Mouse (Mus musculus) heart, embryonic 13.5 days (tissue): ENCODE results near the gene Copg1. TPM values are rescaled to one million over a fixed set of nuclear protein-coding genes. Genes with fewer than 3 reads are reported as not detected.

Experiments
- ATAC-seq: fragments of 200-750 bp; cut with Nextera tagmentation; 2 replicates; pipeline ENCODE4 v1.8.0; 2017; ENCODE audit warnings: moderate TSS enrichment; ENCODE audit not compliant: insufficient number of reproducible peaks, low FRiP score, low TSS enrichment; ENCODE audit errors: extremely low read depth
- H3K27ac ChIP-seq: fragments of 300-500 bp; sonication (generic); replicated peaks from 2 replicates; pipeline ENCODE4 v1.5.1; 2015; ENCODE audit warnings: moderate library complexity, mild to moderate bottlenecking, inconsistent platforms
- H3K27me3 ChIP-seq: fragments of 300-500 bp; sonication (generic); replicated peaks from 2 replicates; pipeline ENCODE4 v1.6.1; 2015; ENCODE audit warnings: mild to moderate bottlenecking, inconsistent platforms
- H3K36me3 ChIP-seq: fragments of 300-500 bp; sonication (generic); 2 replicates; pipeline ENCODE4 v1.6.1; 2015; ENCODE audit warnings: mild to moderate bottlenecking, inconsistent platforms
- H3K4me1 ChIP-seq: fragments of 300-500 bp; sonication (generic); 2 replicates; pipeline ENCODE4 v1.6.1; 2015; ENCODE audit warnings: inconsistent platforms
- H3K4me2 ChIP-seq: fragments of 300-500 bp; sonication (generic); 2 replicates; pipeline ENCODE4 v1.6.1; 2015; ENCODE audit warnings: inconsistent platforms, mild to moderate bottlenecking, moderate library complexity
- H3K4me3 ChIP-seq: fragments of 300-500 bp; sonication (generic); 2 replicates; pipeline ENCODE4 v1.5.1; 2015; ENCODE audit warnings: moderate library complexity, mild to moderate bottlenecking, inconsistent platforms
- H3K9ac ChIP-seq: fragments of 300-500 bp; sonication (generic); 2 replicates; pipeline ENCODE4 v1.6.1; 2015; ENCODE audit warnings: inconsistent platforms, mild to moderate bottlenecking, moderate library complexity
- H3K9me3 ChIP-seq: fragments of 300-500 bp; sonication (generic); 2 replicates; pipeline ENCODE4 v1.6.1; 2016; ENCODE audit warnings: inconsistent platforms
- WGBS: fragments of 180-500 bp; shearing (Covaris S2); methylation state at CpG from one replicate; pipeline ENCODE4 v1.1.7; 2015; ENCODE audit warnings: mixed read lengths; 5-methylcytosine and 5-hydroxymethylcytosine counted together
- polyA plus RNA-seq: library from polyadenylated mRNA; unstranded; fragments of >200 nt; fragmentation: Nextera tagmentation; extraction: Ambion mirVana; gene quantifications from 2 replicates; pipeline ENCODE4 v1.2.1, GENCODE M21; 2015

The Copg1 gene
- 120 TPM in 2 replicates for polyA plus RNA-seq

DNA sequence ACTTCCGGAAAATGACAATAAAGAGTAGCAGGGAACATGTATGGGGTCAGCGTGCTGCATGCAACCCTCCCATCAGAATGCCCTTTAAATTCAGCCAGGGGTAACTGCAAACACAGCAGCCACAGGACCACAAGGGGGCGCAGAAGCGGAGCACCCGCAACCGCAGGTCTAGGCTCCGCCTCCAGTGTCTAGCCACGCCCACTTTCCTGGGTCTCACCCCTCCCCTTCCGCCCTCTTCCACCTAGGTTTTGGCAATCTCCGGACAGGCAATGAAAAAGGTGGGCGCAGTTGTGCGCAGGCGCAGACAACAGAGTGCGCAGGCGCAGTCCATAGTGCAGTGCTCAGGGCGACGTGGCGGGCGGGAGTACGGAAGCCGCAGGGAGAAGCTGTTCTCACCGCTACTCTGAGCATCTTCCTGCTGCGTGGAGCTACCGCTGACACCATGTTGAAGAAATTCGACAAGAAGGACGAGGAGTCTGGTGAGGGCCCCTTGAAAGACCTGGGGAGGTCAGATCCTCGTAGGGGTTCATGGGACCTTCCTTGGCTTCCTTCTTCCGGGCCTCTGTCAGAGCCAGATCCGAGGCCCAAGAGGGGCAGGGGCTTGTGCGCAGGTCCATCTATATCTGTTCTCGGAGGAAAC lies at the start of gene Copg1:
Gene Copg1 (plus strand): TSS at position 221 of the 640 bp plus-strand sequence.
- Histone ChIP-seq H3K27me3 (no peaks in the 10 kb centered on the region), H3K4me3 (peak within 1 kb of the TSS; percentile 83), H3K4me2 (peak within 1 kb of the TSS; percentile 80), H3K27ac (peak within 1 kb of the TSS; percentile 83), H3K36me3 (peaks cover 41% of the 10 kb centered on the region), H3K9ac (peak within 1 kb of the TSS; percentile 96), H3K9me3 (no peaks in the 10 kb centered on the region), H3K4me1 (peaks cover 13% of the 10 kb centered on the region)
- WGBS = under 1% methylated on average over 31 of the region's 31 CpGs
- ATAC-seq = peak; percentile 98

DNA sequence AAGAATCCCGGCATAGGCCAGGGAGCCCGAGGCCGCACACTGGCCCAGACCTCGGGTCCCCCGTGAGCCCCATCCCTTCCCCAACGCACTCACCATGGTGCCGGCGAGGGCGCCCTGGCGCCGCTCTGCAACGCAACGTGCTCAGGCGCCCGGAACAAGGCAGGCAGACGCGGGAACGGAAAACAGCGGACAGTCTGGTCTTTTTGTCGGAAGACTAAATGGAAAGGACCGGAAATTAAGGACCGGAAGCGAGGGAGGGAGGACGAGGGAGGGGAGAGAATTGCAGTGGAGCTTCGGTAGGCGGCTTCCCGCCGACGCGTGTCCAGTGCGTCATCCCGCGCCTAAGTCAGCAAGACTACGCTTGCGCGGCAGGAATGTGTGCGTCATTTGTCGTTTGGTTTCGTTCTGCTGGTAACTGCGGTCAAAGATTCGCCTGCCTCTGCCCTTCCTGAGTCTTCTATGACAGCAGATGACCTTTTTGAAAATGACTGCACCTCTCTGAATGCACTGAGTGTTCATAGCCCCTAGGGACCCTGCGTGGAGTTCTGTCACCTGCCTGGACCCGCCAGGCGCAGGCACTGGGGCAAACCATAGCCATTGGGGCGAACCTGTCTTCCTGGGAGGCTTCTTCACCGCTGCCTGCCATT lies 48.9 kb upstream of the Copg1 start, which contains the start of gene Isy1:
Gene Isy1 (minus strand): TSS at position 248 of the 647 bp plus-strand sequence.
- Histone ChIP-seq H3K4me2 (peak within 1 kb of the TSS; percentile 87), H3K9ac (peak within 1 kb of the TSS; percentile 94), H3K4me3 (peak within 1 kb of the TSS; percentile 87), H3K4me1 (peaks cover 18% of the 10 kb centered on the region), H3K27me3 (no peaks in the 10 kb centered on the region), H3K27ac (peak within 1 kb of the TSS; percentile 97), H3K9me3 (no peaks in the 10 kb centered on the region), H3K36me3 (peaks cover 53% of the 10 kb centered on the region)
- under 1% methylated on average over 46 of the region's 46 CpGs for WGBS
- peak; percentile 84 for ATAC-seq

DNA sequence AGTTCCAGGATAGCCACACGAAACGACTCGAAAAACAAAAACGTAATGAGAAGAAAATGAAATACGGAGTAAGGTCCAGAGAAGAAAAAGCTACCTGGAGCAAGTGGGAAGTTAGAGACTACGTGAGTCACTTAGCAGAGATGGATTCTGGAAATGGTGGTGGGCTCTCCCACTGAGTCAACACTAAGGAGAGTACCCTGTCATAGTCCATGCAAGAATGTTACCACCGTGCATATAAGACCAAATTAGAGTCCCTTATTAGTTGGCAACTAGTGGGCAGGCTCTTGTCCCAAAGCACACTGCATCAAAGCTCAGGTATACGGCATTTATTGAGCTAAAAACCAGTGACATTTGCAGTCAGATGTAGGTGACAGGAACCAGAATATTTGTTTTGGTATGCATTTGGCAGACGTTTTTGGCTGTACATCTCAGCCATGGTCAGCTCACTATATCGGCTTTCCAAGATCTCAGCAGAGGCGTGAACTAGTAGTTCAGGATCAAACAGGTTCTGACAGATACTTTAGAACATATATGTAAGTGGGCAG lies 47.7 kb upstream of the Copg1 start:
- no peak for ATAC-seq
- Histone ChIP-seq H3K4me3 (peak overlapping the region; percentile 87; the same call in 1 of the 2 replicates), H3K27me3 (no peaks in the 10 kb centered on the region), H3K9ac (peak overlapping the region; percentile 94; the same call in 1 of the 2 replicates), H3K27ac (0 out of 2 replicates have a peak overlapping the region, but pooled peaks have one; percentile 97), H3K4me2 (peak overlapping the region; percentile 87), H3K4me1 (peaks cover 18% of the 10 kb centered on the region), H3K9me3 (no peaks in the 10 kb centered on the region), H3K36me3 (peaks cover 53% of the 10 kb centered on the region)
- 55% methylated on average over 11 of the region's 11 CpGs for WGBS

DNA sequence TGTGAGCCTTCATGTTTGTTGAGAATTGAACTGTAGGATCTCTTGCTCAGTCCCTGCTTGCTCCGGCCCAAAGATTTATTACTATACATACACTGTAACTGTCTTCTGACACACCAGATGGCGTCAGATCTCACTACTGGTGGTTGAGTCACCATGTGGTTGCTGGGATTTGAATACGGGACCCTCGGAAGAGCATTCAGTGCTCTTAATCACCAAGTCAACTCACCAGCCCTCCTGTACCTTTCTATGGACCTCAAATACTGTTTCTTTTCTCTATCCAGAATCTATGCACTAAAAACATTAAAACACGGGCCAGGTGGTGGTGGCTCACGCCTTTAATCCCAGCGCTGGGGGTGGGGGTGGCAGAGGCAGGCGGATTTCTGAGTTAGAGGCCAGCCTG lies 46.0 kb upstream of the Copg1 start:
- Histone ChIP-seq H3K4me2 (no peak overlapping the region), H3K27me3 (no peaks in the 10 kb centered on the region), H3K4me3 (no peak overlapping the region), H3K9me3 (no peaks in the 10 kb centered on the region), H3K4me1 (peaks cover 18% of the 10 kb centered on the region), H3K9ac (no peak overlapping the region), H3K36me3 (peaks cover 52% of the 10 kb centered on the region), H3K27ac (no peak overlapping the region)
- WGBS = 80% methylated on average over 8 of the region's 8 CpGs
- no peak for ATAC-seq

DNA sequence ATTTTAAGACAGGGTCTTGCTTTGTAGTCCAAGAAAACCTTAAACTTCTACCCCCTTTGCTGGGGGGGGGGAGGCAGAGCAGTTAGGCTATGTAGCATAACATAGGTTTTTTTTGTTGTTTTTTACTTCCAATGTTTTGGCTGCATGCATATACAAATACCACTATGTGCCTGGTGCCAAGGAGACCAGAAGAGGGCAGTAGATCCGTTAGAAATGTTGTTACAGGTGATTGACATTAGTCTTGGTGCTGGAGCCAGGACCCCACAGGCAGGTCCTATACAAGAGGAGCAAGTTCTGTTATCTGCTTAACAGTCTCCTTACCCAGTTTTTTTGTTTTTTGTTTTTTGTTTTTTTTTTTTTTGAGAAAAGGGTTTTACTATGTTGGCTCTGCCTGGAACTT lies 45.4 kb upstream of the Copg1 start:
- ATAC-seq = no peak
- no peaks in the 10 kb centered on the region for H3K27me3 ChIP-seq
- H3K9ac ChIP-seq = no peak overlapping the region
- H3K4me2 ChIP-seq = no peak overlapping the region
- WGBS = 27% methylated on average over 1 of the region's 1 CpGs
- H3K9me3 ChIP-seq = no peaks in the 10 kb centered on the region
- peaks cover 20% of the 10 kb centered on the region for H3K4me1 ChIP-seq
- no peak overlapping the region for H3K4me3 ChIP-seq
- H3K36me3 ChIP-seq = peaks cover 52% of the 10 kb centered on the region
- H3K27ac ChIP-seq = no peak overlapping the region

DNA sequence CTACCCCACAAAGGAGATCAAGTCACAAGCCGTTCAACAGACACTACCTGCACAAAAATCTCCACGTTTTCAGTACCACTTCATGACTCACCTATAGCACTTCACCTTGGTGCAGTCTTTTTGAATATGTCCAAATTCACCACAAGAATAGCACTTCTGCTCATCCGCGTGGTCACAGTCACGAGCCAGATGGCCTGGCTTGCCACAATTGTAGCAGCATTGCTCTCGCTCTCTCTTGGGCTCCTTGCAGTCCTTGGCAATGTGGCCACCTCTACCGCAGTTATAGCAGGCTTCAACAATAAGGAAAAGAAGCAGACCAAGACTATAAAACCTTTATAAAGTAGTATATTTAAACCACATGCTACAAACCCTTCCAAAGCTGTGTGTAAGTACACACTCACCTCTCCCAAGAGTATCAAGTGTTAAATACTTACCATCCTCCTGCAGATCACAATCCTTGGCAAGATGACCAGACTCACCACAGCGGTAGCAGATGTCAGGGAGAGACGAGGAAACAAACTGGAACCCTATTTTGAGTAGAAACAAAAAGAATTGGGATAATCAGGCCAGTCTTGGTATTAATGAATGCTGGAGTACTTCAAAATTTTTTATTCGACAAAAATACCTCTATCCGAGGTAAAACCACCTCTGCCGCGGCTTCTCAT lies 42.5 kb upstream of the Copg1 start:
- Histone ChIP-seq H3K36me3 (peaks cover 67% of the 10 kb centered on the region), H3K9ac (no peak overlapping the region), H3K27ac (no peak overlapping the region), H3K9me3 (no peaks in the 10 kb centered on the region), H3K27me3 (no peaks in the 10 kb centered on the region), H3K4me2 (no peak overlapping the region), H3K4me1 (peaks cover 27% of the 10 kb centered on the region), H3K4me3 (no peak overlapping the region)
- no peak for ATAC-seq
- 89% methylated on average over 13 of the region's 13 CpGs for WGBS

DNA sequence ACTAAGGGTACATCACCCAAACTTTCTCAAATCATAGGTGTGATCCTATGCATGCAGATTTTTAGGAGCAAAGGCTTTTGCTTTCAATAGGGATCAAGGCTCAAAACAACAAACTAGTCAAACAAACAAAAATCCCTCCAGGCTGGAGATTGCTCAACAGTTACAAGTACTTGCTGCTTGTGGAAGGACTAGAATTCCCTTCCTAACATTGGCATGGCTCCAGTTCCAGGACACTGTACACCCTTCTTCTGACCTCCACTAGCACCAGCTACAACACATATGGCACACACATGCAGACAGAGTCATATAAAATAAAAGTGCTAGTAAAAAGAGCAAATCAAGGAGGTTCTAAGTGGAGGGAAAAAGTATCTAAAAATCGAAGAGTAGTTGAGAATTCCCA lies 40.8 kb upstream of the Copg1 start:
- no peak overlapping the region for H3K9ac ChIP-seq
- H3K9me3 ChIP-seq = no peaks in the 10 kb centered on the region
- H3K4me2 ChIP-seq = peak overlapping the region; percentile 28; the same call in 1 of the 2 replicates
- ATAC-seq = no peak
- WGBS = 72% methylated on average over 1 of the region's 1 CpGs
- no peak overlapping the region for H3K27ac ChIP-seq
- H3K4me1 ChIP-seq = peaks cover 33% of the 10 kb centered on the region
- H3K36me3 ChIP-seq = peaks cover 57% of the 10 kb centered on the region
- no peaks in the 10 kb centered on the region for H3K27me3 ChIP-seq
- no peak overlapping the region for H3K4me3 ChIP-seq

DNA sequence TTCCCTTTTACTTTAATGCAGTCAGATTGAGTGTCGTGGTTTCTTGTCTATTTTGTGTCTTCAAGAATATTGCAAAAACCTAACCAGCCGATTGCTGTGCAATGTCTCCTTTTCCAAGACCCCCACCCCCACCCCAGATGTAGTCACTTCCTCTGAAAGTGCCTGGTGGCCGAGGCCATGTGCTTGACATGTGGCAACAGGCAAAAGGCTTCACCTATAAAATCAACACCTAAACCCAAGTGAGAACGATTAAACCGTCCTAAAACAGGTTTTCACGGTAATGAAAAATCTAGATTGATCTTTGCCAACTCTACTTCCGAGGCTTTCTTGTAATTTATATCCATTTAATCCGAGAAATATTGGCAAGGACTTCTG lies 37.8 kb upstream of the Copg1 start:
- Histone ChIP-seq H3K27me3 (no peaks in the 10 kb centered on the region), H3K9me3 (no peaks in the 10 kb centered on the region), H3K4me3 (peak overlapping the region; percentile 90), H3K27ac (peak overlapping the region; percentile 93), H3K36me3 (peaks cover 28% of the 10 kb centered on the region), H3K9ac (peak overlapping the region; percentile 99), H3K4me2 (peak overlapping the region; percentile 78), H3K4me1 (peaks cover 34% of the 10 kb centered on the region)
- WGBS = under 1% methylated on average over 8 of the region's 8 CpGs
- ATAC-seq = no peak

DNA sequence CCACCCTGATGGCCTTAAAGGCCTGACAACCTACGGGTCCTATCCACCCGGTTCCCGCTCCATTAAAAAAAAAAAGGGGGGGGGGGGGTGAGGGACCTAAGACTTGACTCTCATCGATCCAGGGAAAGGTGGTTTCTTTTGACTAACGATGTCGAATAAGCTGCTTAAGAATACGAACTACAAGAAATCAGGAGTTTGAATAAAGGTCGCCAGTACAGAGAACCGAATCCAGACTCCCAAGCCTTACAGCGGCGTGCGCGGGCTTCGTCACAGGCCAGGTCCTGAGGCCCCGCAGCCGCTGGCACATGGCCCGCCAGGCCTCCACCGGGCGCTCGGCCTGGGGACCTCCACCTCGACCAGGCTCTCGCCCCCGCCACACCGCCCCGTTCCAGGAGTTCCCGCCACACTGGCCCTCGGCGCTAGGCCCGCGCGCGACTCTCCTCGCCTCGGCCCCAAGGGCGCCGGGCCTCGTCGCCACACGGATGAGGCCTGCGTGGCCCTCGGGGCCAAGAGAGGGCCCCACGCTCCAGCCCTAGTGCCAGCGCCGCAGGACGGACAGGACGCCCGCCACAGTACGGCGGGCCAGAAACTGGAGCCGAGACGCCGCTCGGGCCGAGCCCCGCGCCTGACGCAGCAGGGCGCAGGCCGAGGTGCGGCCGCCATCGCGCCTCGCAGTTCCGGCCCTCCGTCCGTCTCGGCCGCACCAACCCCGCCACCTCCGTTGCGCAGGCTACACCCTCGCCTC lies 37.3 kb upstream of the Copg1 start:
- Histone ChIP-seq H3K4me3 (peak overlapping the region; percentile 90), H3K27ac (peak overlapping the region; percentile 93), H3K36me3 (peaks cover 22% of the 10 kb centered on the region), H3K27me3 (no peaks in the 10 kb centered on the region), H3K4me2 (peak overlapping the region; percentile 78), H3K4me1 (peaks cover 34% of the 10 kb centered on the region), H3K9ac (peak overlapping the region; percentile 99), H3K9me3 (no peaks in the 10 kb centered on the region)
- under 1% methylated on average over 68 of the region's 73 CpGs for WGBS
- ATAC-seq = peak; percentile 72

DNA sequence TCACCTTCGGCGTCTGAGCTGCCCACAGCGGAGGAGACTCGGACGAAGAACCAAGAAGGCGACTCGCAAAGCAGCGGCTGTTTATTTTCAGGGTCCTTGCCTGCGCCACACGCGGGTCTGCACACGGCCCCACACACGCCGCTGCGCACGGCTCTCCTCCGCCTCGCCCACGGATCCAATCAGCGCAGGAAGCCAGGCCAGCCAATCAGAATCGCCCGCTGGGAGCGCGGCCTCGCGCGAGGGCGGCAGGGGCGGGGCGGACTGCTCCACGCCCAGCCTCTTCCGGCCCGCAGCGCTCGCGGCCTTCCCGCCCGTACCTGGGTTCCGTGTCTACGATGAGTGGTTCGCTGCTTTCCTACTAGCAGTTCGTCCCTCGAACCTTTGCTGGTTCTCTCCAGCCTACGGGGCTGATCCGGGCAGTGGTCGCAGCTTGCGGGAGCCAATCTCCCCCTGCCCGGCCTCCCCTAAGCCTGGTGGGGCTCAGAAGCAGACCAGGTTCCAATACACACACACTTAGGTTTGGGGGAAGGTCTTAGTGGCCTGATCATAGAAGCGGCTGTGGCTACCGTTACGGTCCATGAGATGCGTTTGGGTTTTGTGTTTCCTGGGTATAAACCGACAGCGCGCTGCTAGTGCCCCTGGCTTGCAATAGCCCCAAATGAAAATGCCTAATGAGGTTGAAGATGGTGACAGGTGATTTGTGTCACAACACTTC lies 36.6 kb upstream of the Copg1 start, which contains the start of gene Cnbp:
Gene Cnbp (minus strand): TSS at position 207 of the 715 bp plus-strand sequence.
- H3K4me3 ChIP-seq = peak within 1 kb of the TSS; percentile 90
- peaks cover 34% of the 10 kb centered on the region for H3K4me1 ChIP-seq
- no peaks in the 10 kb centered on the region for H3K27me3 ChIP-seq
- H3K27ac ChIP-seq = peak within 1 kb of the TSS; percentile 93
- H3K9me3 ChIP-seq = no peaks in the 10 kb centered on the region
- WGBS = under 1% methylated on average over 53 of the region's 55 CpGs
- peaks cover 15% of the 10 kb centered on the region for H3K36me3 ChIP-seq
- ATAC-seq = peak; percentile 97
- peak within 1 kb of the TSS; percentile 99 for H3K9ac ChIP-seq
- H3K4me2 ChIP-seq = peak within 1 kb of the TSS; percentile 78
